Mouse (Mus musculus) common myeloid progenitor, adult 5-6 weeks (primary cell): ENCODE data around the gene Ano3. TPM values are rescaled to one million over a fixed set of nuclear protein-coding genes. Genes with fewer than 3 reads are reported as not detected.
"Not testable (repeated sequence)": the region's sequence is repeated elsewhere in the genome, so short reads cannot be mapped to it uniquely, and the experiment has no call there.

Experiments
- ATAC-seq: replicated peaks from 2 replicates; pipeline ENCODE4 v1.8.0; 2016; ENCODE audit warnings: low read depth, mild to moderate bottlenecking, moderate TSS enrichment, inconsistent platforms; ENCODE audit not compliant: poor library complexity, severe bottlenecking
- total RNA-seq: library from RNA; stranded (forward); fragments of 200-1000, 187-1606 nt; gene quantifications from 2 replicates; pipeline ENCODE4 v1.2.3, GENCODE M21; 2017

Ano3 gene
- not detected in 2 replicates for total RNA-seq

- ATAC-seq: not testable (repeated sequence)
Measured at GRCm38 (mm10) chr2:110950823-110951222, at the start of gene Ano3. Ano3 (minus strand) TSS chr2:110950923.

DNA sequence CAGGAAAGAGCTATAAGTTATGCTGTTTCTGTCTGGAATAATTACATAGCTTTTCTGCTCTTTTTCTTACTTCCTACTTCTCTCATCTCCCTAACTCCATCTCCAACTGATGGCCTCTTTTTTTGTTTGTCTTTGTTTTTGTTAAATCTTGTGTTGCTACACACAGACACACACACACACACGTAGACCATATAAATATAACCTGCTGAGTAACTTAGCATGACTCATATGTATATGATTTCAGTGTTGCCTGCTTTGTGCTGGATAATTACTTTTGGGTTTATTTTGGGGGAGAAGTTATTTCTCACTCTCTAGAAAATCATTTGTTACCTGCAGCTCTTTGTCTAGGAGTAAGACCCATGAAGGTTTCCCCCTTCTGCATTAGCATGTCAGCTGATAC lies 39.3 kb upstream of the Ano3 start:
- no peak for ATAC-seq

GRCm38 (mm10) chr2:110989539-110989938 lies 38.8 kb upstream of the Ano3 start:
- no peak for ATAC-seq

DNA sequence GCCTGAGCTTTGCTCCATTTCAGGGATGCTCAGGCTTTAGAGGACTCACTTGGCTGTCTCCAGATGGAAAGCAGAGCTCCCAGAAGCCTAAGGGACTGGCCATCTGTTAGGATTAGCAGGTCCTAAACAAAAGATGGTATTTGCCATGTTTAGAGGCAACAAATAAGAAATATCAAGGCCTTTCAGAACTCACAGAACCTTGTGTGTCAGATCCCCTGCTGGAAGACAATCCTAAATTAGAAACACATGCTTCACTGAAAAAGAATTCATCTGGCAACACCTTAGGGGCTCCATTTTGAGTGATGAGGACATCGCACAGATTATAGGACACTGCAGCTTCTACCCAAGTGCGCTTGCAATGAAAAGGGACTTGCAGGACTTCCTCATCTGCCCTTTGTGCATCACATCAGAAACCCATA lies 35.1 kb upstream of the Ano3 start:
- no peak for ATAC-seq

DNA sequence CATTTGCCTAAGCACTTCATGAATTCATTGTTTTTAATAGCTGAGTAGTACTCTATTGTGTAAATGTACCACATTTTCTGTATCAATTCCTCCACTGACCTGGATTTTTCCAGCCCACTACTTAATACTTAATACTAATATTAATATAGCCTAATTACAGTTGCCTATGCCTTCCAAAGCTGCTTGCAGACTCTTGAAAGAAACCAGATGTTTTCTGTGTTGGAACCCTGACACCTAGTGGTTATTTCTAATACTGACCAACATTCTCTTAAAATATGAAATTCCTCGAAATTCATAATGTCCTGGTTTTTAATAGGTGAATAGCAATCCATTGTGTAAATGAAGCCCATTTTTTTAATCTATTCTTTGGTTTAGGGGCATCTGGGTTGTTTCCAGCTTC lies 31.0 kb upstream of the Ano3 start:
- ATAC-seq: no peak; the same call in 1 of the 2 replicates

DNA sequence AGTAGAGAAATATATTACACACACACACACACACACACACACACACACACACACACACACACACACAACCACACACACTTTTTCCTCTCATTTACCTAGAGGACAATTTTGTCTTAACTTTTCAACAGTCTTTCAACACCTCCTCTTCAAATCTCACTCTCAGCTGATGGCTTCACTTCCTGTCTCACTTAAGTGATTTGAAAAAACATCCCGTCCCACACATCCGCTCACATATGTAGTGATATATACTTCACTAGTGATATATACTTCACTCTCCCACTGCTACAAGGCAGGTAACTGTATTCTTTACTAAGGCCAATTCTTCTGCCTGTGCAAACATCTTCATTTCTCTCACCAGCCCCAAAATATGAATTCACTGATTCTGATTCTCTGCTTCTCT lies 28.9 kb upstream of the Ano3 start:
- no peak for ATAC-seq

DNA sequence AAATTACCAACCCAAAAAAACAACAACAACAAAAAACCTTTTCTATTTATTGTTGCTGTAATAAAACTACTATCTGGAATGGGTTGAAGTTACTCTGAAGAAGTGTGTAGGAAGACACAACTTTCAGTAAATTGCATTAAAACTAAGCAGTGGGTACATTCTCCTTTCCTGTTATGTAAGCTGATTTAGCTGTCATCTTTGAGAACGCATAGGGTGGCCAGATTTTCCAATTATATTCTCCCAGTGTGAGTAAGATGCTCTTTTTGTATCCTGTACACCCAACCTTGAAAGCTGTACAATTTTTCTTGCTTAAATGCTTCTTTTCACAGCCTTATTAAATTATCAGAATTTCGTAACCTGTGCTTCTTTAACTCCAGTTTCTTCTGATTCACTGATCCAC lies 26.1 kb upstream of the Ano3 start:
- no peak for ATAC-seq

GRCm38 (mm10) chr2:110970158-110970557 lies 19.4 kb upstream of the Ano3 start:
- ATAC-seq: no peak

DNA sequence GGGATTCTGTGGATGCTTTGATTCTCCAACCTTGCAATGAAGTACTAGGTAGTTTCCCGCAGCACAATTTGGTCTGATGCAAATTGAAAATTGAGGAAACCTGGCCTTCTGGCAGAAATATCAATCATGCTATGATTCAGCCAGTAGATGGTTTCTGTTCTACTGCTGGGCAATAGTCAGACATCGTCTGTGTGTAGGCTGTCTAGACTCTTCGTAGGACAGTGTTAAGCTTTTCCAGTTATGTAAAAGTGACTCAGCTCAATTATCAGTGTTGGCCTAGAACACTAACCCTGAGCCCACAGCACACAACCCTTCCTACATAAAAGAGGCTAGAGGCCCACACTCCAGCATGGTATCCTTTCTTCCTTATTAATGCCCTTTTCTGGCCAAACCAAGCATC lies 14.7 kb upstream of the Ano3 start:
- ATAC-seq: no peak

GRCm38 (mm10) chr2:110950432-110950803 lies 305 bp downstream of the Ano3 start:
- no peak for ATAC-seq

DNA sequence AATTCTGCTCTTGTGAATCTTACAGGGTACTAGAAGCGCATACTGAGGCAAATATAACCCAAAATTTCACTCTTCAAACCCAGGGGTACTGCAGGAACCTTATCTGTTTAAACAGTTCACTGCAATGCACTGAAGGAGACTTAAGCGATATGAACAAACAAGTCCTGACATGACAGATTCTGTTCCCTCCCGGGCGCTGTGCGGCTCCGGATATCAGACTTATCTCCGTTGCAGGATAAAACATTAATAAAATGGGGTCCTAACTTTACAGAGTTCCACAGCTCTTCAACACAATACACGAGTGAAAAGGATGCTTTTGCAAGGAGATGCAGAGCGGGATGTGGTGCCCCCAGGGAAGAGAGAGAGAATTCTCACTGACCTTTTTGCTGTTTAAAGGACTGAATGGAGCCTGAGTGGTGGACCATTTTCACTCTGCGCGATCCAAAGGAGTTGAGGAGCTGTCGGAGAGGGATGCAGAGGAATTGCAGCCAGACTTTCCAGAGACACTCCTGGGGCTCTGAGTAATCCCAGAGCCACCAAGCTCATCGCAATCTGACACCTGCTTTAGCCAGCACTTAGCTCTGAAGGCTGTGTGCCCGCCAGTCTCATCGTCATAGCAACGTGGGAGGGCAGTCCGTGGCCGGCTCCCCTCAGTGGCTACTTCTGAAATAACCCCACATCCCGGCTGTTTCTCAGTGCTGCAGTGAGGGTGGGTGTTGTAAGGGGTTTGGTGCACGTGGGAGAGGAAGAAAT lies 868 bp downstream of the Ano3 start:
- ATAC-seq: no peak

DNA sequence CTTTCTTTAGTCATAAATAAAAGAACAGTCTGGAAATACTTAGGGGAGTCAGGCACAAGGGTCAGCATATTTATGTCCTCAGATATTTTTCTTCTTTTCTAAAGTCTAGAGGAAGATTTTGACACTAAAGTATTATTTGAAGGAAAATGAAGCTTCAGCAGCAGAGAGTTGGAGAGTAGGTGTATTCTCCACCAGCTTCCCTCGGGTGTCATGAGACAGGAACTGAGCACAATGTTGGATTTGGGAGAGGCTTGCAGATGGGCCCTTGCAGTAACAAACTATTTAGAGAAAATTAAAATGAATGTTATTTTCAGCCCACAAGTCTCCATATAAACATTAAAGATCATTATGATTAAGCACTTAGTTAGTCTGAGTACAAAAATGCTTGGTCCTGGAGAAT lies 5.6 kb downstream of the Ano3 start:
- no peak for ATAC-seq

GRCm38 (mm10) chr2:110935691-110936090 lies 15.0 kb downstream of the Ano3 start:
- no peak for ATAC-seq

DNA sequence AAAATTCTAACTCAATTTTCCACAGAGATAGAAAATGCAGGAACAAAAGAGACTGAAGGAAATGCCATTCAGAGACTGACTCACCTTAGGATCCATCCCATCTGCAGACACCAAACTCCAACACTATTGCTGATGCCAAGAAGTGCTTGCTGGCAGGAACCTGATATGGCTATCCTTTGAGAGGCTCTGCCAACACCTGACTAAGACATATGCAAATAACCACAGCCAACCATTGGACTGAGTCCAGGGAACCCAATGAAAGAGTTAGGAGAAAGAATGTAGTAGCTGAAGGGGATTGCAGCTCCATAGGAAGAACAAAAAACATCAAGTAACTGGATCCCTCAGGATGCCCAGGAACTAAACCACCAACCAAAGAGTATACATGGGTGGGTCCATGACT lies 21.6 kb downstream of the Ano3 start:
- ATAC-seq: no peak

- ATAC-seq: no peak
Measured at GRCm38 (mm10) chr2:110909506-110909905, 41.2 kb downstream of the Ano3 start.

DNA sequence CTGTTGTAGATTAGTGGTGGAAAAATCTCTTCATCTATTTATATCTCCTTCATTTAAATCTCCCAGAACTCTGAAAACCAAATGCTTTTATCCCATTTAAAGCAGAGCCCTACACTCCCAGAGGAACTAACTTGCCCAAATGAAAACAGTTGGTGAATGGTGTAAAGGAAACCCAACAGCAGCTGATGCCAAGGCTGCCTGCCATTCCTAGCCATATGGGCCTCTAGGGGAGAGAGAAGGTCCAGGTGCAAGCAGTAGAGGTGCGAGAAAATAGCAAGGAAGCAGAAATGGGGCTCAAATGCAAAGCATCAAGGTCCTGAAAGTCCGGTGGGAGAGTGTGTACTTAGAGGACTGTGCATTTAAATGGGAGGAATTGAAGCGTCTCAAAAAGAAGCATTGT lies 44.2 kb downstream of the Ano3 start:
- ATAC-seq: no peak

GRCm38 (mm10) chr2:110896477-110897270 lies 54.0 kb downstream of the Ano3 start:
- no peak for ATAC-seq

- no peak for ATAC-seq
Measured at GRCm38 (mm10) chr2:110871650-110872049, 79.1 kb downstream of the Ano3 start.

- no peak for ATAC-seq
Measured at GRCm38 (mm10) chr2:110865584-110865983, 85.1 kb downstream of the Ano3 start.

DNA sequence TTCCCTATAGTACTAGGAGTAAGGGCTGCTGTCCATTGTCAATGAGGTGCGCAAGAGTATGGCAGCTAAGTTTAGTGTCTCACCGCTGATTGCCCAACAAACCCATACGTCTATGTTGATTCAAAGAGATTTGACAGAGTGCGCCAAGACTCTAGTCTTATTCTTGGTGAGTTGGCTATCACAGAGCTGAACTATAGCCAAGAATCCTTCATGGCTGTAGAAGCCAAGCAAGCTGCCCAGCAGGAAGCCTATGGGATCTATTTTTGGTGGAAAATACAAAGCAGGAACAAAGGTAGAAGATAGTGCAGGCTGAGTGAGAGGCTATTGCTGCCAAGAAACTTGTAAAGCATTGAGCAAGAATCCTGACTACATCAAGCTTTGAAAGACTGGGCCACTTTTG lies 87.3 kb downstream of the Ano3 start:
- ATAC-seq: no peak

DNA sequence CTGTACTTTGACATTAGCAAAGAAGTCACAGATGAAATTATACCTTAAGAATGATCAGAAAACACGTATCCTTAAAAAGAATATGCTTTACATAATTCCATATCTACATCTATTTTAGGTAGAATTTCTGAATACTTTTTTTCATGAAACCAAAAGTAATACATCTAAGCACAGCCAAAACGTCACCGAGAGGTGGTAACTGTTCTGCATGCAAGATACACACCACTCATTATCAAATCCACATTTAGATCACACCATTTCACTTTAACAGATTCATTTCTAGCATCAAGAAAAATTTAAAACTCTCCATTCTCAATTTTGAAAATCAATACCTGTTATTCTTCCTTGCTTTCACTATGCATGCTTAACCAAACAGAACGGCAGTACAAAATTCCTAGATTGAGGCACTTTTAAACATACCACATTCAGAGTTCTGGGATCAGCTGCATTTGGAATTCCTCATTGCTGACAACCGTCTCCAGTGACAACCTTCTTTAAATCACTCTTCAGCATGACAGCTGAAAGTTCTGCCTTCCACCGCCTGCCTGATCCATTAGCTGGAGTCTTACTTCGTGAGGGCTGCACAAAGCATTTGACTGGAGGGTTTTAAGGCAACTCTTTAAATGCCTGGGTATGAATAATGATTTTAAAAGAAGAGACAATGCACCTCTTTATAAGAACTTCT lies 111.0 kb downstream of the Ano3 start:
- ATAC-seq: no peak
